Mouse (Mus musculus) megakaryocyte-erythroid progenitor cell, adult 5-6 weeks (primary cell): ENCODE data around the gene Pias1. TPM values are rescaled to one million over a fixed set of nuclear protein-coding genes. Genes with fewer than 3 reads are reported as not detected.
"Not testable (repeated sequence)": the region's sequence is repeated elsewhere in the genome, so short reads cannot be mapped to it uniquely, and the experiment has no call there.

ENCODE experiments used
- ATAC-seq: replicated peaks from 2 replicates; pipeline ENCODE4 v1.8.0; 2016; ENCODE audit warnings: mild to moderate bottlenecking, inconsistent platforms; ENCODE audit not compliant: severe bottlenecking, poor library complexity, low FRiP score, low TSS enrichment
- total RNA-seq, 2 experiments: library from RNA; stranded (forward) in 1 of 2; stranded (reverse) in 1 of 2; fragments of 200-1000, 215-1000 nt in 1 of 2; fragments of >200 nt in 1 of 2; fragmentation: Nextera tagmentation in 1 of 2; gene quantifications; 2 replicates each; pipeline ENCODE4 v1.2.3; 2014 to 2017

The Pias1 gene
- total RNA-seq, 2 experiments from 2014 or later: 25.6 to 72.4 TPM

DNA sequence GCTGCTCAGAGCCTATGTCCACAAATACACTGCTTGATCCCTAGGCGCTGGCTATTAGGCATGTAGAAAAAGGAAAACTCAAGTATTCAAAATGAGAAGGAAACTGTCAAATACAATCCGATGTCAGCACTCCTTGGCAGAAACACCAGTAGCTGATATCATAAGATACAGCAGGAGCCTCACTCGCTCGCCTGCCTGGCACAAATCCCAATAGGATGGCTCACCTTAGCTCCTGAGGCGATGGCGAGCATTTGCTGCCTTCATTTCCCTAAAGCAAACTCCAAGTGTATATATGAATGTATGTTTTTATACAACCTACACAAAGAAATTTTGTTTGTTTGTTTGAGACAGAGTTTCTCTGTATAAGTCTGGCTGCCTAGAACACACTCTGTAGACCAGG lies 42.4 kb downstream of the Pias1 start:
- ATAC-seq: no peak

DNA sequence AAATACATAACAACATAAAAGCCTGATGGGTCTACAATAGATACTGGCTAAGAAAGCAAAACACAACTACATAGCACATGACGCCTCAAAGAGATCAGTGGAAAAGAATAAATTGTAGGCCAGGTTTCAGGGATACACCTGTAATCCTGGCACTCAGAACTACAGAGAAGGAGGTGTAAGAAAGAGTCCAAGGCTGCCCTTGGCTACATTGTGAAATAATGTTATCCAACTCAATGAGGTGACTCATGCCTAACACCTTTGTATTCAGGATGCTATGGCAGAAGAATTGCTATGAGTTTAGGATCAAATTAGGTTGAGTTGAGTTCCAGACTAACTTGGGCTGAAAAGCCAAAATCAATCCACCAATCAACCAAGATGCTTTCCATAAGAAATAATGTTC lies 43.7 kb downstream of the Pias1 start:
- ATAC-seq: no peak

DNA sequence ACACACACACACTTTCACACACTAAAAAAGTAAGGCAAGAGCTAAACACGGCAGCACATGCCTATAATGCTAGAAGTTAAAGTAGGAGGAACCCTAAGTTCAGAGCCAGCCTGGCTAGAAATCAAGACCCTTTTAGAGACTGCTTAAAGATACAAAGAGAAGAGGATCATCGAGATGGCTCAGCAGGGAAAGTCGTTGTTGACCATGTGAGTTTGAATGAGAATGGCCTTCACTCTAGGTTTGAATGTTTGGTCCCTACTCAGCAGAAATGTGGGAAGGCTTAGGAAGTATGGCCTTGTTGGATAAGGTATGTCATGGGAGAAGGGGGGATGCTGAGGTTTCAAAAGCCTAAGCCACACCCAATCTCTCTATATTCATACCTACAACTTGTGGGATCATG lies 46.8 kb downstream of the Pias1 start:
- ATAC-seq: no peak

DNA sequence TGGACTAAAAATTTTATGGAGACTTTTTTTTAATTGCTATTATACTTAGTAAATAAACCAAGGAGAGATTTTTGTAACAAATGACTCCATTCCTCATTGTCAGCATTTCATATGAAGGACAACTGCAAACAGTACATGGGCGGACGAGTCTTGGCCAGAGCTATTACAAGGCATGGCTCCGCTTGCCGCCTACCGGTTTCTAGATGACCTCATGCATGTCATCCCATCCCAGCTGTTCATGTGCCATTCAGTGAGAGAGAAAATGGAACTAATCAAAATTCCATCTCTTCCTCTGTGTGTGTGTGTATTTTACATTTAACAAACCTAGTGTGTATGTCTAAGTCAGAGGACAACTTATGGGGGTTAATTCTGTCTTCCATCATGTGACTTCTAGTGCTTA lies 51.9 kb downstream of the Pias1 start:
- ATAC-seq: no peak

DNA sequence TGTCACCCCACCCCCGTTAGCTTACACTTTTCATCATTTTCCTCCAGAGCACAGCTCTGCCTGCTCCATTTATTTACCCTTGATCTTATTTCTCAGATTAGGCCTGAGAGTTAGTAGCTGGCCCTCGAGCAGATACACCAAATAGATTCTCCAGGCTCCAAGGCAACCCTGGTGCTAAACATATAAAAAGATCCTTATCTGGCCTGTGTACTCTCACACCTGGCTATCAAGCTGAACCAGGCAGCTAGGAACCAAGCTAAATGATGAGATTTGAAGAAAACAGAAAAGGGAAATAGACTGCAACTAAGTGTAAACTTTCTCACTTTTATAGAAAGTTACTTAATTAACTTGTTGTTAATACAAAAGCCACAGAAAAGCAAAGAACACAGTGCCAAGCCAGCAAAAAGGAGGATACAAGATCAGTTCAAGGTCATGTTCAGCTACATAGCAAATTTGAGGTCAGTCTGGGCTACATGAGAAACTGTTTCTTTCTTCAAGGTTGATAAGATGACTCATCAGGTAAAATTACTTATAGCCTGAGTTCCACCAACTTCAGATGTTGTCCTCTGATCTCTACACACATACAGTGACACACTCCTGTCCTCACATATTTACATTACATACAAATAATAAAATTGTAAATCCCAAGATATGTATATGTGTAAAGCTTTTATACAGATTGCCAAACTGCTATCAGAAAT lies 52.9 kb downstream of the Pias1 start:
- peak; percentile 47 for ATAC-seq

DNA sequence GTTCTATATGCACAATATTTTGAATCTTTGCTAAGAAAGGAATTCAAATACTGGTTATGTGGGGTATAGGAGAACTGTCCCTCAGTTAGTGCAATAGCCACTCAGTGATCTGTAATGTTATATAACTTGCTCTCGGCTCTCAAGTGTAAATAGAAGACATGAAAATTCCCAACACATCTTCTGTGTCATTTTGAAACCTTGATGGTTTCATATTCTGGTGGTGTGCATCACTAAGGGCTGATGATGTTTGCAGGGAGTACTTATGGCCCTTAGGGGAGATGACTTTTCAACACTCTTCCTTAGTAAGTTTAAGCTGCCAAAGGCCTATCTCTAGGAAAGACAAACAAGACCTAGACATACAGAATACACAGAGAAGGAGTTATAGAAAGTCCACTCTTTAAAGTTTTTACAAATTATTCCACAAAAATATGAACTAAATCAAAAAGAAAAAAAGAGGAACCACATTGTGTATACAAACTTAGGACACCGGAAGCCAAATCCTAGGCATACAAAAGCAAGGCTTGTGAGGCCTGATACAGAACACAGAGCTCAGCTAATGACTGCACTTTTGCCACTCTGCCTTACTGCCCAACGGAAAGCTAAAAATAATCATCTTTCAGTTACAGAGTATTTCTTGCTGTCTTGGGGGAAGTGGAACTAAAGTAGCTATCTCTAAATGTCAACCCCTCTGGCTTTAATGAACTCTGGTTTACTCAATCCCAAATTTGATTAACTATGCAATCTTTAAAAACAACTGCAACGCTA lies 55.0 kb downstream of the Pias1 start:
- ATAC-seq: 0 out of 2 replicates have a peak, but pooled peaks have one; percentile 26

DNA sequence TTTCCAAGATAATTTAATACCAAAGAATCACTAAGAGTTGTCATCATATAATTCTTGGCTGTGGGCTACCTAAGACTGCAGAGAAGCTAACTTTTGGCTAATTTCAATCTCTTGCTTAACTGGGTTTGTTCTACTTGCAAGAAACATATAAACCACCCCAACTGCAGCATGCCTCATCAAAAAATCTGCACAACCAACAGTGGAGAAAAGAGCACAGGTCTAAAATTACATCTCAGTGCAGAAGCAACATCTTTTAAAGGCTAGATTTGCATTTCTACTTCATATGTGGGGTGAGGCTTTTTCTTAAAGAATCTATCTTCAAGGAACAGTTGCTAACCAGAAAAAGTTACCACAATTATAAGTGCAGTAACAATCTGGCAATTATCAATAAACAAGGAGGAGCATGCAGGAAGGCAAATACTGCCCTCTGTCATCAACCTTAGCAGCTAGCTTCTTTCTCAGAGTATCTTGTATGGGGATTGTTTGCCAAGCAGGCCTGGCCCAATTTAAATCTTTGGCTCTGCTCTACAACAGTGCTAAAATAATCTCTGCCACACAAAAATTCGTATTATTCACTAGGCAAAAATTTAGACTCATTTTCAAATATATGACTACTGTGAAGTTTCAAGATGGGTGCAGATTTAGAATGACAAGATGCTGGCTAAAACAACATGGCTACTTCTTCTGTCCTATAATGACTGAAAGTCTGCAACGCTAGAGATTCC lies 62.7 kb downstream of the Pias1 start:
- no peak for ATAC-seq

DNA sequence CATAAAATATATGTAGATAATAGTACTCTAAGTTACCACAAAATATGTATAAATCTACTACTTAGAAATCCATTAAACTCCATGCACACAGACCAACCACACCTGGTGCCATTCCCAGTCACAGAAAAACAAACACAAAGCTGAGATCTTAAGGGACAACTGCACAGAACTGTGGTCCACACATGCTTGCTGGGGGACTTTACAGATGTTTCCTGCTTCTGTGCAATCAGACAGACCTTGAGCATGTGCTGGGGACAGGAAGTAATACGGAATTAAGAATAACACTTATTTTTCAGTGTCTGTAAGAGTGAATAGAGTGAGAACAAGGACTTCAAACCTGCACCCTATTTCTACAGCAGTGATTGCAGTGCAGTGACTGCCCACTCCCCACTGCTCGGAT lies 66.8 kb downstream of the Pias1 start:
- ATAC-seq: no peak

DNA sequence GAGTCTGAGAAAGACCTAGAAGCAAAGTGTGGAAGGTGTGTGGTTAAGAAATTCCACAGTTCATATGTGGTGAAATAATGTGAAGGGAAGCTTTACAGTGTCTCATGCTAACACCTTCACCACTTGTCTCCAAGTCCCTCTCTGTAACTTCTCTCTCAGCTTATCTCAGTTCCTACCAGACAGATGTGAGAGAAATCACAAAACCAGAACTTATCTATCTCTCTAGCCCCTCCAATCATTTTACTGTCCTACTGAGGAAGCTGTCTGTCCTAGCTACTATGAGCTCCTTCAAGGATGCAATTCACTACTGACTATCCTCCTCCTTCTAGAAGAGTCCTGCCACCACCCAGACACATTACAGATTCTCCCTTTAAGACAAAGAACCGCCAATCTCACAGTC lies 70.7 kb downstream of the Pias1 start:
- no peak for ATAC-seq

DNA sequence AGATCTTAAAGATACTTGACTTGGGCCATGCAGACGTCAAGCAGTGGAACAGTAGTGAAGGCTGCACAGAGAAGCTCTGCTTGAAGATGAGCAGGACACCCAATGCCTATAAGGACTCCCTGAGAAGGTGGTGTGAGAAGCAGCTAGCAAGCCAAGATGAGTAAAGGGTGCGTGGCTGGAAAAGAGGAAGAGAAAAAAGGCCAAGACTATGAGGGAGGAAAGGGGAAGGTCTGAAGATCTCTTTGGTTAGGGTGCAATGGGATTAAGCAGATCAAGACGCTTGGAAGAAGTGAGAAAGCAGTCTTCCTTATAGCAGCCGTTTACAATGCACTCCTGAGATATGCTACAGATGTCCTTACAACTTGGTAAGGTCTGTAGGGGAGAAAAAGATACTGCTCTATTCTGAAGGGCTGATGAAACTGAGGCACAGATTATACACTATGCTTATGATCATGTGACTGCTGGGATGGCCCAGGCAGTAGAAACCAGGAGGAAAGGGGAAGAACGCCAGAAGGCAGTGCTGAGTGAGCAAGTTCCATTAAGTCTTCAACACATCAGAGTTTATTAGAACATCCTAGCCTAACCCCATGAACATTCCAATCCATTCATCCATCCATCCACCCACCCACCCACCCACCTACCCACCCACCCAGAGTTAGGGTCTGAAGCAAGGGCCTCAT lies 74.2 kb downstream of the Pias1 start:
- no peak for ATAC-seq

DNA sequence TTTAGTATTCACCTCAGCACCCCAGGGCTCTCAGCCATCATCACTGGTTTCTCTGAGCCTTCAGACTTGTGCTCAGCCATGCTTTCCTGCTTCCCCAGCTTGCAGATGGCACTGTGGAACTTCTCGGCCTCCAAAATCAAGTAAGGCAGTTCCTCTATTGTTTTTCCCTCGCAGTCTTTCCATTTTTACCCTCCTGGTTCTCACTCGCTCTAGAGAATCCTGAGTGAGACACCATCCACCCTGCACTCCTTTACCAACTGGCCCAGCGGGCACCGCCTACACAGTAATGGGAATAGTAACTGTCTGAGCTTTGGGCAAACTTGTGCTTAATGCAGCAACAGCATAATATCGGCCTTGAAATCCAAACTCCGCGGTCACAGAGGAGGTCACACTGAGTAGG lies 82.7 kb downstream of the Pias1 start:
- ATAC-seq: no peak

DNA sequence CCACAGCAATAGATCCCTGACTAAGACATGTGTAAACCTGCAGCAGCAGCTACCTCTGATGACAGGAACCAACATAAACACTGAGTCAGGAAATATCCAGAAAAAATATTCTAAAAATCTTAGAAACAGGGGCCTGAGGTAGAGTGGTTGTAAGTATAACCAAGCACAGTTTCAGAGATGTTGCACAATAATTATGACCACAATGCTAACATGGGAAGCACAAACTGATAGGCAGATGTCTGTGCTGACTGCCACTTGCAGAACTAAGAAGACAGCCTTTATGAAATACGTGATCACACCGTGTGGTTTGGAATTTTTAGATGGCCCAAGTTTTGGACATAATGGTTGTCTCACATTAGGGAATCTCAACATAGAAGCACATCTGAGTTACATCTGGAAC lies 83.9 kb downstream of the Pias1 start:
- ATAC-seq: no peak

DNA sequence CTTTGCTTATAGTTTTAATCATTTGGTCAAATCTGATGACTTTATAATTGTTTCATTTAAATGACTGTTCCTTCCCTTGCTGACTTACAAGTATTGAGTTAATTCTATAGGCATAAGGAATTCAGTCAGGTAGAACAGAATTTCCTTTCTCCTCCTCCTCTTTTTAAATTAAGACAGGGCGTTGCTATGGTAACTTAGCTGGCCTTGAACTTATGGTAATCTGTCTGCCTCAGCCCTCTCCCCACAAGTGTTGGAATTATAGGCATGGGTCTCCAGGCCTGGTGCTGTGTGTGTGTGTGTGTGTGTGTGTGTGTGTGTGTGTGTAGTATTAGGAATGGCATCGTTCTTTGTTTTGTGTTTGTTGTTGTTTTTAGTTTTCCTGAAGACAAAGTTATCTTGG lies 86.0 kb downstream of the Pias1 start:
- ATAC-seq: no peak

DNA sequence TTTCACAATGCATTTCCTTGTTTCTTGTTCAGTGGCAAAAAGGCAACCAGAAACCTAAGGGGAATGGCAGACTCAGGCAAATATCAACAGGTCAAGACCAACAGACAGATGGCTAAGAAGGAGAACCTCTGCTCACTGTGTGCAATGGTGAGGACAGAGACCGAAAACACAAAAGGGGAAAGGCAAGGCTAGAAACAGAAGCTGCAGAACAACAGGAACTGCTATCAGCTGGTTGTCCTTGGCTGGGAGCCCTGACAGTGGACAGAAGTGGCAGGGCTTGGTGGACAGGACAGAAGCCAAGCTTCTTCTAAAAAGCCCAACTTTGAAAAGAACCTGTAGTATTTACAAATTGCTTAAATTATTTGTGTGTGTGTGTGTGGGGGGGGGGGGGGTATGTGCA lies 93.2 kb downstream of the Pias1 start:
- no peak for ATAC-seq

DNA sequence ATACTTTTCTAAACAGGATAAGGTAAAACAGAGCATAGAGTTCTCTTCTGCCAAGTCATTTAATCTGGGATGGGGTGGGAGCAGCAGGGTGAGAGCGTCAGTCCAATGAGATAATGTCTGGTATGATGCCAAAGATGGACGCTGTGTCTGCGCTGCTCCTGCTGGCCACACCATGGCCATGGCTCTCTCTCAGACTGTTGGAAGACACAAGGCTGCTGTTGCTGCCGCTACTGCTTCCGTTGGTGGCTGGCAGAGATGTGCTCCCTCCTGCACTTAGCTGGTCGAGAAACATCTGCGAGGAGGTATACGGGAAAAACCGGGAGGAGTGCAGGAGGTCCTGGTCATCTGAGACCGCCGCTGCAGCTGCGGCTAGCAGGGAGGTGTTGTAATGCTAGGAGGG lies 105.9 kb downstream of the Pias1 start:
- ATAC-seq: no peak

DNA sequence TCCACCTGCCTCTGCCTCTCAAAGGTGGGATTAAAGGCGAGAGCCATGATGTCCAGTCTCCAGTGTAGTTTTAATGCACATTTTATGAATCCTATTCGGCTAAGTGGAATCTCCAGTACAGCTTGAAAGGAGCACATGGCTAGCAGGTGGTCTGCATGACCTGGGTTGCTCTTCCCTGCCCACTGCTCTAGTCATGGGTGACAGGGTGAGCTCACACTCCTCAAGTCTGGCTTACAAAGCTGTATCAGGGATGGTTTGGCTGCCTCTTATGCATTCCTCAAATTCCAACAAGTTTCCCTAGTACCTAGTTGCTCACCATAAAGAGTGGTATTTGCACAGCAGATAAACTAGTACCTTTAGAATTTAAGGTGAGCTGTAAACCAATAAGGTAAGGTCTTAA lies 109.9 kb downstream of the Pias1 start:
- no peak for ATAC-seq

DNA sequence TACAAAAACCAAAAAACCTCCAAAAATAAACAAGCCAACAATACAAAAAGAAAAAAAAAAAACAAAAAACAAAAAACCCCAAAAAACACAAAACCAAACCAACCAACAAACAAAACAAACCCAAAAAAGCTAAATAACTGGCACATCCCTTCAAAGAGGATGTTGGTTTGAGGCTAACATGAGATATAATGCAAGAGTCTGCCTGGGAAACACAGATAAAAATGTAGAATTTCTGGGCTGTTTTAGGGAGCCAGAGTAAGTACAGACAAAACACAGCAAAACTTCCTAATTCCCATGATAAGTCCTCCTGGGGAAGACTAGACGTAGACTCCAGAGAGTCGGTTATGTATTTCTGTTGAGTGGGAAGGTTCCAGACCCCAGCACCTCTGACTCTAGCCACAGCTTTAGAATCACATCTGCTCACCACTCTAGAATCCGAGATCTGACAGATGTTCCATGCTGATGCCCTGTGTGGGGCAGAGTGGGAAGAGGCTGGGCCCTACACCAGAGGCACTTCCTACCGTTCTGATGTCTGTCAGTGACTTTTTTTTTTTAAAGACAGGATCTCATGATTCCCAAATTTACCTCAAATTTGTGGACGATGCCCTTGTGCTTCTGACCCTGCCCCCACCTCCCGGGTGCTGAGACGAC lies 110.6 kb downstream of the Pias1 start:
- ATAC-seq: peak; percentile 90

DNA sequence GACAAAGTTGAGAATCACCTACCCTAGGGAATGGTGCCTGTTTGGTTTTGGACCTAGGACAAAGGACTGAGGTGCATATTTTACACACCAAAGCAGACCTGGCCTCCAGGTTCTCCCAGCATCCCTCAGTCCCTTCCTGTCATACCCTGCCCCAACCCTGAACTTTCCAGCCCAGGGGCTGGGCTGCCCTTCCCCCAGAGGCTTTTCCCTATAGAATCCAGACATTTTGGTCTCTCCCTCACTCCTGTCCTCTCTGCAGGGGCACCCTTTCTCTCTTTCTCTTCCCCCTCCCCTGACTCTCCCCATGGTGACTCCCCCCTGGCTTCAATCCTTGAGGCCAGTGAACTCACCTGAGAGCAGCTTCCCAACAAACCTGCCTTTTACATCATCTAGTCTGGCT lies 117.0 kb downstream of the Pias1 start:
- no peak for ATAC-seq

DNA sequence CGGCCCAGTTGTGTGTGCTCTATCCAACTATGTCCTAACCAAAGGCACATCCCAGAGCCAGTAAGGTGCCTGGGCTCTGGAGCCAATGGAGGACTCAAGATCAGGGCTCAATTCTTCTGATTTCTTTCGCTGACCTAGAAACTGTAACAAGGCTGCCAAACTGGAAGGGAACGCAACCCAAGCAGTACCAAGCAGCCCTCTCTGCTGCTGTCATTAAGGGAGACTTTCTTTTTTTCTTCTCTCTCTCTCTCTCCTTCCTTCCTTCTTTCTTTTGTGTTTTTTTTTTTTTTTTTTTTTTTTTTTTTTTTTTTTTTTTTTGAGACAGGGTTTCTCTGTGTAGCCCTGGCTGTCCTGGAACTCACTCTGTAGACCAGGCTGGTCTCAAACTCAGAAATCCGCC lies 118.5 kb downstream of the Pias1 start:
- not testable (repeated sequence) for ATAC-seq

DNA sequence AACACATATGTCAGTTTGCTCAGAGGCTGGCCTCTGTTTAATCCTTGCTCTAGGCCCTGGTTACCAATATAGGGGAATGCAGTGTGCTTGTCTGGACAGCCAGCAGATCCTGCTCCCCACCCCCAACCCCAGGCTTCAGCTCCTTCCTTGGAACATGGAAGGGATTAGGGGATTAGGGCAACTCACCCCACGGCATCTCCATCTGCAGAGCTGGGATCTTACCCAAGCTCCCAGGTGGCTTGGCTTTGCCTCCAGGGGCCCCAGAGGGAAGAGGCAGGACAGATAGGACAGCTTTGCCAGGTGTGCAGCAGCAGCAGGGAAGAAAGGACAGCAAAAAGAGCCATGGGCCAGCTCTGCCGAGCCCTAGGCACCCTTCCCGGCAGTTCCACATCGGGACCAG lies 126.9 kb downstream of the Pias1 start:
- ATAC-seq: no peak
